Mouse (Mus musculus) right cerebral cortex, postnatal 14 days (tissue): ENCODE results near the gene Med13l.
"Not testable (repeated sequence)": the region's sequence is repeated elsewhere in the genome, so short reads cannot be mapped to it uniquely, and the experiment has no call there.

ENCODE experiments used
- DNase-seq: peaks from one replicate; pipeline ENCODE4 v3.0.0; 2022

The Med13l gene

DNA sequence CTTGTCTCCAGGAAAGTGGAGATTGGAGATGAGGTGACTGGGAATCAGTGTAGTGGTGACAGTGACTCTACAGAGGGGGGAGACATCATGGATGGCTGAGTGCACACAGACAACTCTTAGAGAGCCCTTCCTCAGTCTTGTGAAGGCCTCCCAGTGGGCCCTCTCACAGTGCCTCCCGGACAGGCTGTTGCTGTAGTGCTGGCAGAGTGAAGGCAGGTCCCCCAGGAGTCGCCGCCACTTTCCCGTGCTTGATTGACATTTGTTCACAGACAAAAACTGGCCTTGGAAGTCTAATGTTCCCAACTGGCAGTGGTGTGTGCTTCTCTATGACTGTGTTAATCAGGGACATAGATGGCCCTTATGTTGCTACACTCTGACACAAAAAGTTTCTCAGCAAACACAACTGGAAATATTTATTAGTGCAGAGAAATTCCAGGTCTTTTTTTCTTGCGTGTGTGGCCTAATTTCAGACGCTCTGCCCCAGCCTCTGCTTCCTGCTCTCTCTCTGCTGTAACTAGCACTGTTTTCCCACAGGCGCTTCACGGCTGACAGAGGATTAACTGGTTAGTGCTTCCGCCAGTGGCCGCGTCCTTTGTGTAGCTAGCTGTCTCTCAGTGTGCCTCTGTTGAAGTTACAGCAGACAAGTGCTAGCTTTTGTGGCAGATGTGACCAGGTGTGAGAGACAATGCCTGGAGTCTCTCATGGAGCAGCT is 75.2 kb downstream of the Med13l start:
- DNase-seq, result no peak

GRCm38 (mm10) chr5:118636399-118637369 is 76.2 kb downstream of the Med13l start:
- no peak for DNase-seq

DNA sequence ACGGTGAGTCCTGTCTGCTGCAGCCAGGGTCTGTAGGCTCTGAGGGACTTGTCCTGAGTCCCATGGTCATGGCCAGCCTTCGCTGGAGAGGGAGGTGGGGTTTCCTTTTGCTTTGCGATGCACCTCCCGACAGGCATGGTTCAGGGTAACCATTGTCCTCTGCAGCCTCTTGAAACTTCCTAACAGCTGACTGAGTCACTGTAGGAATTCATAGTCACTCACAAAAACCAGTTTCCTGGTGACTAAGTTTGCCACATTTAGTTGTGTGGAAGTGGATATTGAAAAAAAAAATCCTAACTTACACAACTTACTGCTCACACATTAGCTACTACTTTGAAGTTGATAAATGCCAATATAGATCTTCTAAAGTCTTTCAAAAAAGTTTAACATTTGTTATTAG is 77.5 kb downstream of the Med13l start:
- DNase-seq, result no peak

GRCm38 (mm10) chr5:118638534-118639109 is 78.1 kb downstream of the Med13l start:
- DNase-seq, result no peak

DNA sequence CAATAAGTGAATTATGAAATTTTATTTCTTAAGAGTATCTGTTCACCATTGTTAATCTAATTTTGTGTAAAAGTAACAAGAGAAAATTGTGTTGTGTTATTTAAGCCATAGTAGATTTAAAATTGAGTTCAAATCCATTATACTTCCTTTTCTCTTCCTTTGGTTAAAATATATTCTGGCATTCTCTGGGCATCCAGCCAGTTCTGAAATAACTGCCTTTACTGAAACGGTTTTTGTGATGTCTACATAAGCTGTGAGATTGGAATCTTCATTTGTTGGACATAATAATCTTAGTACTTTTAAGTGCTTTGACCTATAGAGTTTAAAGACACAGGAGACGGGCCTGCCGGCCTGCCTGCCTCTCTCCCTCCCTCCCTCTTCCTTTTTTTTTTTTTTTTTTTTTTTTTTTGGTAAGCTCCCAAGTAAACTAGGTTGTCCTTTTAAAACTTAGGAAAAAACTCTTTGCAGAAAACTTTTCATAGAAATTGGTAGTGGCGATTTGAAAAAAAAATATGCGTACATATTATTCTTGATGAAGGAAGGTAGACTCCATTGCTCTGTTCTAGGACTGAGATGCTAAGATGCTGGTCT is 78.7 kb downstream of the Med13l start:
- no peak for DNase-seq

- DNase-seq, result no peak
Measured at GRCm38 (mm10) chr5:118644041-118644440, 83.6 kb downstream of the Med13l start.

DNA sequence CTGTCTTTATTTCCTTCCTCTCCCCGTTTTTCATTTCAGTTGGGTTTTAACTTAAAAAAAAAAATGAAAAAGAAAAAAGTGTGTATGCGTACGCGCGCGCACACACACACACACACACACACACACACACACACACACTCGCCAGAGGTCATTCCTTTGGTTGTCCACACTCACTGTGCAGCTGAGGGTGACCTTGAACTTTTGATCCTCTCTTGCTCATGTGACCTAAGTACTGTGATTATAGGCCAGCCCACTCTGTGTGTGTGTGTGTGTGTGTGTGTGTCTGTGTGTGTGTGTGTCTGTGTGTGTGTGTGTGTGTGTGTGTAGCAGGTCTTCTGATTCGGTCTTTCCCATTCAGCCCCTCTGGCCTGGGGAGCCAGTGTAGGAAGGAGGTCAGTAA is 84.0 kb downstream of the Med13l start:
- no peak for DNase-seq

- DNase-seq, result no peak
Measured at GRCm38 (mm10) chr5:118645196-118645805, 84.8 kb downstream of the Med13l start.

GRCm38 (mm10) chr5:118646897-118647296 is 86.4 kb downstream of the Med13l start:
- DNase-seq, result no peak

GRCm38 (mm10) chr5:118647384-118647783 is 86.9 kb downstream of the Med13l start:
- no peak for DNase-seq

GRCm38 (mm10) chr5:118649215-118650006 is 88.9 kb downstream of the Med13l start:
- no peak for DNase-seq

GRCm38 (mm10) chr5:118650007-118650548 is 89.6 kb downstream of the Med13l start:
- DNase-seq, result no peak

DNA sequence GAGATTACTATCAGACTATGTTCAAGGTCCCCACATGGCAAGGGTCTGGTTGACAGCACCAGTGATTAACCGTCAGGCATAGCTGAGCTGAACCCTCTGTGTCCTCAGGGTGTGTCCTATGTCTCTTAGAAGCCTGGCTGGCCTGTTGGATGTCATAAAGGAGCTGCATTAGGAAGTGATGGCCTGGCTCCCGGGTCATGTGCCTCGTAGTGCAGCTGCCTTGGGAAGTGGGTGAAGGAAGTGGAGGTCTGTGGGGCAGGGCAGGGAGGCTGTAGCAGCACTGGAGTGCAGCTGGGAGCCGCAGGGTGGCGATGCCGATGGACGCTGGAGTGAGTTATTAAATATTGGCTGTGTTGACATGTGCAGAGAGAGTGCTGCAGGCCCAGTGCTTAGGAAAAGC is 90.3 kb downstream of the Med13l start:
- no peak for DNase-seq

DNA sequence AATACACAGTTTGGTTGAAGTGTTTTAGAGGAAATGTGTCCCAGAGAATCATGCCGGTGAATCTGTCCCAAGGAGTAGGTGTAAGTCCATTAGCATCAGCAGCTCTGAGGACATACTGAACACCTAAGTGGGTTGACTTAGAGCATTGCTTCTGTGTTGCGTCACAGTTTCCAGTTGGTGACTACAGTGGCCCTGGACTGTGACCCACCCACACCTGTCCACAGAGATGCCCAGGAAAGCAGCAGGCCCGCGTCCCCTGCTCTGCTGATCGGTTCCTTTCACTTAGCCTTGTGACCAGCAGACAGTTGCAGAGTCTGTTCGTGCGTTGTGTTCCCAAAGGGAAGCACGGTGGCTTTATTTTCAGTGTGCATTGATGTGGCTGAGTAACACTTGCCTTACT is 92.1 kb downstream of the Med13l start:
- DNase-seq, result no peak

GRCm38 (mm10) chr5:118653119-118653518 is 92.6 kb downstream of the Med13l start:
- not testable (repeated sequence) for DNase-seq

DNA sequence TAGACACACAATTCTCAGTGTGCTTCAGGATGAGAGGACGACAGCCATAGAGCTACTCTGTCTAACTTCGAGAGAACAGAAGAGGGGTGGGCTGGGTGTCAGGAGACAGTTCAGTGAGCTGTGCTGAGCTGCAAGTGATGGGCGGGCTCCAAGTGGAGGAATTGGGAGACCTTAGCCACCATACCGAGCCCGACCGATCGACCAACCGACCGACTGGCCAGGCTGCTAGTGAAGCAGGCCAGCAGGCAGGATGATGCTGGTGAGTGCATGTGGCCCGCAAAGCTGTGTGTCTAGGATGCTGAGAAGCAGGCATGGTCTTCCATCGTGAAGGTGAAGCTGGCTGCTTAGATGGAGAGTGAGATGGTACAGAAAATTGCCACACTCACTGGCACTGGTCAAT is 94.1 kb downstream of the Med13l start:
- no peak for DNase-seq

GRCm38 (mm10) chr5:118655025-118655424 is 94.5 kb downstream of the Med13l start:
- DNase-seq, result no peak

DNA sequence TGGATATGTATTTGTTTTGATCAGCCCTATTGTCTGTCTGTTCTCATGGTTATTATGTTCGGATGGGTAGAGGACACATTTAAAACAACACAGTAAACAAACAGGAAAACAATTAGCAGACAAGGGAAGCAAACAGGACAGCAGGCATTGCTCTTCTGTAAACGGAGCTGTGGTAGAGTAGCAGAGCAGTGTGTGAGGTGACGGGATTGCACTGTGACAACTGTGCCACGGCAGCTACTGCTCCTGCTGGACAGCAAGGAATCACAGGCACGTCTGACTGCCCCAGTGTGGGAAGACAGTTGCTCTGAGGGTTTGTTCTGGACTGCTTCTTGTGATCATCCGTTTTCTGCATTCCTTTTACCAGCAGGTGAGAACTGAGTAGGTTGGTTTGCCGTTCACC is 94.9 kb downstream of the Med13l start:
- DNase-seq, result no peak

DNA sequence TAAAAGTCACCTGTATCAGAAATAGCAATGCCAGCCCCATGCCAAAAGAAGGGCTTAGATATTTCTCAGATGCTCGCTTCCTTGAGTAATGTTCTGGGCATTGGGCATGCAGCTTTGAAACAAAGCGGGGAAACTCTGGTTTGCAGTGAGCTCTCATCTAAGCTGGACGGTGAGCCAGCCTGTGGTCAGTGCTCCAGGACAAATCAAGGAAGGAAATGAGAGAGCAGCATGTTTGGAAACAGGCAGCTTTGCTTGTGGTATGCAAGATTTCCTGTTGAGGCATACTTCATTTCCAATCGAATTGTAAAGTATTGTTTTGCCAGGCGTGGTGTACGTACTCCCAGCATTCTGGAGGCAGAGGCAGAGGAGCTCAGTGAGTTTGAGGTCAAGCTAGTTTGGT is 95.5 kb downstream of the Med13l start:
- DNase-seq, result no peak

DNA sequence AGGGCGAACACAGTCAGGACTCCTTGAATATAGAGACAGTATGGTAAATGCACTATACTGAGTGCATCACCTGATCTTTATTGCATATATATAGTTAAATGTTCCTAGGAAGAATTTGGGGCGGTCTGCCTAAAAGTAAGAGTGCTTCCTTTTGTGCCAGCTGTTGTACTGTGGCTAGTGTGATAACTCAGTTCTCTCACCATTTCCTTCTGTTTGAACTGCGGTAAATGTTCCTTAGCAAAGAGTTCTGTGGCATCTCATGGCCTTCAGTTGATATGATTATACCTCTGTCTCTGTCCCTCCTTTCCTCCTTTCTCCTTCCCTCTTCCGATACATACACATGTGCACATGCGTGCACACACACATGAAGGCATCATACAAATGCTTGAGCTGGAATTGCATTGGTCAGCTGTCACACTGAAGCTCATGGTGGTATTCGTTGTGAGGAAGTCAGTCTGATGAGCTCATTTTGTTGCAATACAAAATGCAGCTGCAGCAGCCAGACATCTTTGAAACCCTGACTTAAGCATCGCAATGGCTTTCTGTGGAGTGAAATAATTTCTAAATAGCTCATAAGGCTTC is 97.9 kb downstream of the Med13l start:
- no peak for DNase-seq

GRCm38 (mm10) chr5:118659713-118660112 is 99.2 kb downstream of the Med13l start:
- DNase-seq, result no peak
